Mouse (Mus musculus): ENCODE results near the gene Slc6a12. TPM values are rescaled to one million over a fixed set of nuclear protein-coding genes. Genes with fewer than 3 reads are reported as not detected.

Slc6a12 gene
- polyA plus RNA-seq, 1 experiment from 2014 or later = 1.3 TPM

DNA sequence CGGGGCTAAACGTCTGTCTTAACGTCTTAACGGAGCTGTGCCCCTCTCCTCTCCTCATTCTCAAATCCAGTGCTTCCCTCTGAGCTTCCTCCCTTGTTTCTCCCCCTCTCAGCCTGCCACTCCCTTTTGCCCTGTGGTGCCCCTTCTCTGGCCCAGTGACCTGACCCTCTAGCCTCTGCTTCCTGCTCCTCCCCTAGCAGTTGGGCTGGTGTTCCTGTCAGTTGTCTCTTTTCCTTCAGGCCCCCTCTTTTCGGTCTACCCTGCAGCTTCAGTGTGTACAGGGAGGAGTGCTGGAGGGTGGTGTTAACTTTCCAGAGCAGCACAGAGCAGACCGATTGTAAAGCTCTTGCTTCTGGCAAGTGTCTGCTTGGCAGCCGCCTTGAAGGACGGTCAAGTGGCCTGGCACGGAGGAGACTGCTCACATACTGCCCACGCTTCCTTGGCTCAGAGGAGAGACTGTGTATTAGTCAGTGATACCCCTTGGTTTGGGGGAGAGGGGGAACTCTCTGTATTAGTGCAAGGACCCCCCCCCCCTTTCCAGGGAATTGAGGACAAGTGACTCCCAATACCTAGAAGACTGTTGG lies 16.3 kb upstream of the Slc6a12 start:
- H3K27me3 ChIP-seq = no peaks in the 10 kb centered on the region
- ATAC-seq = no peak
- no peaks in the 10 kb centered on the region for H3K9me3 ChIP-seq
- 73% methylated on average over 10 of the region's 10 CpGs for WGBS
- no peak overlapping the region for H3K4me3 ChIP-seq (replicated peaks)
- H3K9ac ChIP-seq (replicated peaks) = no peak overlapping the region
- no peak overlapping the region for H3K4me2 ChIP-seq (replicated peaks)
- H3K4me1 ChIP-seq (replicated peaks) = peaks cover 11% of the 10 kb centered on the region
- H3K27ac ChIP-seq = no peak overlapping the region
- no peaks in the 10 kb centered on the region for H3K36me3 ChIP-seq

- Histone ChIP-seq H3K36me3 (no peaks in the 10 kb centered on the region), H3K9ac (replicated peaks) (no peak overlapping the region), H3K27me3 (no peaks in the 10 kb centered on the region), H3K4me3 (replicated peaks) (no peak overlapping the region), H3K27ac (no peak overlapping the region), H3K4me1 (replicated peaks) (peaks cover 11% of the 10 kb centered on the region), H3K4me2 (replicated peaks) (no peak overlapping the region), H3K9me3 (no peaks in the 10 kb centered on the region)
- no peak for ATAC-seq
- WGBS = 50% methylated on average over 9 of the region's 9 CpGs
Measured at GRCm38 (mm10) chr6:121328417-121328884, 14.4 kb upstream of the Slc6a12 start.

GRCm38 (mm10) chr6:121329848-121330508 lies 12.9 kb upstream of the Slc6a12 start:
- no peaks in the 10 kb centered on the region for H3K27me3 ChIP-seq
- no peak overlapping the region for H3K27ac ChIP-seq
- H3K9ac ChIP-seq (replicated peaks) = no peak overlapping the region
- H3K36me3 ChIP-seq = no peaks in the 10 kb centered on the region
- H3K4me3 ChIP-seq (replicated peaks) = no peak overlapping the region
- ATAC-seq = peak; percentile 47
- 8% methylated on average over 10 of the region's 10 CpGs for WGBS
- peaks cover 11% of the 10 kb centered on the region for H3K4me1 ChIP-seq (replicated peaks)
- no peak overlapping the region for H3K4me2 ChIP-seq (replicated peaks)
- H3K9me3 ChIP-seq = no peaks in the 10 kb centered on the region

DNA sequence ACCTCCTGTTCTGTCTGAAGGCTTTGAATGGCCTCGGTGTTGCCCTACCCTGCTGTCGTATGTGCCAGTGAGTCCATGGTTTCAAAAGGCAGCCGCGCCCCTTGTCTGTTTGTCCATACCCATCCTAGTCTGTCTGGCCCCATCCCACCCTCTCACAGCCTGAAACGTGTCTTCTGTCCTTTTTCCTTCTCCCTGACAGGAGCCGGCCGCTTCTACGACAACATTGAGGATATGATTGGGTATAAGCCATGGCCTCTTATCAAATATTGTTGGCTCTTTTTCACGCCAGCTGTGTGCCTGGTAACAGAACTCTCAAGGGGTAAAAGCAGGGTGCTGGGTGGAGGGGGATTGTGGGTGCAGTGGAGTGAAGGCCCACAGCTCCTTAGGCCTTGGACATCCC lies 7.0 kb upstream of the Slc6a12 start:
- no peaks in the 10 kb centered on the region for H3K9me3 ChIP-seq
- WGBS = 93% methylated on average over 9 of the region's 9 CpGs
- H3K27ac ChIP-seq = no peak overlapping the region
- no peak overlapping the region for H3K9ac ChIP-seq (replicated peaks)
- no peaks in the 10 kb centered on the region for H3K4me1 ChIP-seq (replicated peaks)
- no peaks in the 10 kb centered on the region for H3K27me3 ChIP-seq
- no peak overlapping the region for H3K4me3 ChIP-seq (replicated peaks)
- no peak overlapping the region for H3K4me2 ChIP-seq (replicated peaks)
- no peaks in the 10 kb centered on the region for H3K36me3 ChIP-seq
- ATAC-seq = no peak

DNA sequence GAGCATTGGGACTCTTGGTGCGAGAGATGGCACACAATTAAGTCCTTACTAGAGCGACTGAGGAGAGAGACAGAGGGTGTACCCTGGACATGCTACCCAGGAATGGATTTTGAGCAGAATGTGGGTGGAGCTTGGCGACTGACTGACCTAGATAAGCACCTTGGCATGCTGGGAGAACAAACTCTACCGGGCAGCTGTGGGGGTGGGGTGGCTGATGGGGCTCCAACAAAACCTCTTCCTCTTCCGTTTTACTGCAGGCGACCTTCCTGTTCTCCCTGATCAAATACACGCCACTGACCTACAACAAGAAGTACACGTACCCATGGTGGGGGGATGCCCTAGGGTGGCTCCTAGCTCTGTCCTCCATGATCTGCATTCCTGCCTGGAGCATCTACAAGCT lies 6.3 kb upstream of the Slc6a12 start:
- no peak overlapping the region for H3K4me3 ChIP-seq (replicated peaks)
- no peaks in the 10 kb centered on the region for H3K27me3 ChIP-seq
- no peaks in the 10 kb centered on the region for H3K36me3 ChIP-seq
- 82% methylated on average over 8 of the region's 8 CpGs for WGBS
- no peaks in the 10 kb centered on the region for H3K9me3 ChIP-seq
- no peak overlapping the region for H3K4me2 ChIP-seq (replicated peaks)
- H3K9ac ChIP-seq (replicated peaks) = no peak overlapping the region
- H3K27ac ChIP-seq = no peak overlapping the region
- ATAC-seq = no peak
- no peaks in the 10 kb centered on the region for H3K4me1 ChIP-seq (replicated peaks)

DNA sequence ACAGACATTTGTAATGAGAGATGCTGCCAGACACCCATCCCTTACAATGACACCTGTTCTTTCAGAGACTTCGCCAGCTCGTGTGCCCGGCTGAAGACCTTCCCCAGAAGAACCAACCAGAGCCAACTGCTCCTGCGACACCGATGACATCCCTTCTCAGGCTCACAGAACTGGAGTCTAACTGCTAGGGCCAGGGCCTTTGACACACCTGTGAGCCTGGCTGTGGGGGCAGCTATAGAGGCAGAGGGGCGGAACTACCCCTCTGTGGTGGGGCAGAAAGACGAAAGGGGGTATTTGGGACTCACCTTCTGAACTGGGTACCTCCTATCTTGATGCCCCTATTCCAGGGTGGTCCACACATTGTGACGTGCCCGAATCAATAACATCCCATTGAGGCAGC lies 5.6 kb upstream of the Slc6a12 start:
- Histone ChIP-seq H3K27ac (no peak overlapping the region), H3K4me3 (replicated peaks) (no peak overlapping the region), H3K4me1 (replicated peaks) (no peaks in the 10 kb centered on the region), H3K4me2 (replicated peaks) (no peak overlapping the region), H3K9me3 (no peaks in the 10 kb centered on the region), H3K36me3 (no peaks in the 10 kb centered on the region), H3K9ac (replicated peaks) (no peak overlapping the region), H3K27me3 (no peaks in the 10 kb centered on the region)
- 93% methylated on average over 9 of the region's 9 CpGs for WGBS
- ATAC-seq = no peak

DNA sequence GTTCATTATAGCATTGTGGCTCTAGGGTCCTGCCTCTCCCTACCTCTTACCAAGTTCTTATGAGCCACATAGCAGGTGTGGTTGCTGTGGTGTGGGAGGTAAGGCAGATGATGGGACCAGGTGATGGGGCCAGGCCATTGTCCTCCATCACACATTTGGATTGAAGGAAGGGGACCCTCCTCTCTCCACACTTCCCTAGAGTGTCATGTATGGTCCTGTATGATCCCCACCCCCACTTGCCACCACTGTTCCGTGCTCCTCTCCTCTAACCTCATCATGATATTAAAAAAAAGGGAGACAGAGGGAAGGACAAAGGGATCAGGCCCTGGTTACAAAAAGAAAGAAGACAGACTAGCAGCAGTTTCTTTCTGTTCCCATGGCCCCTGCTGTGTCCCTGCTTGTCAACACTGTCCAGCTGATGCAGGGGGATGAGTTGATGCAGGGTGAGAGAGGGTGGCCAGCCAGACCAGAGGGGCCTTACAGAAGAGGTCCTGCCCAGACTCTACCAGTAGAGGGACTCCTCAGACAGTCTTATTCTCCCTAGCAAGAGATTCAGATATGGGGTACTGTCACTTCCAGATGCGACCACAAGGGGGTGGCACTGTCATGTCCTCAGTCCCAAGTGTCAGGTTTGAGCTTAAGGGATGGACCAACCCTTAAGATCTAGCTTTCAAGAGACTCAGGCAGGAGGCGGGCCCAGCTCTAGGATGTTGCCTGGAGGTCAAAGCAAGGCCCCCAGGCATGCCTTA lies 4.9 kb upstream of the Slc6a12 start:
- no peaks in the 10 kb centered on the region for H3K27me3 ChIP-seq
- ATAC-seq = peak; percentile 91
- H3K9me3 ChIP-seq = no peaks in the 10 kb centered on the region
- WGBS = 28% methylated on average over 3 of the region's 3 CpGs
- H3K36me3 ChIP-seq = no peaks in the 10 kb centered on the region
- H3K9ac ChIP-seq (replicated peaks) = no peak overlapping the region
- H3K4me3 ChIP-seq (replicated peaks) = no peak overlapping the region
- H3K4me2 ChIP-seq (replicated peaks) = no peak overlapping the region
- no peaks in the 10 kb centered on the region for H3K4me1 ChIP-seq (replicated peaks)
- no peak overlapping the region for H3K27ac ChIP-seq

DNA sequence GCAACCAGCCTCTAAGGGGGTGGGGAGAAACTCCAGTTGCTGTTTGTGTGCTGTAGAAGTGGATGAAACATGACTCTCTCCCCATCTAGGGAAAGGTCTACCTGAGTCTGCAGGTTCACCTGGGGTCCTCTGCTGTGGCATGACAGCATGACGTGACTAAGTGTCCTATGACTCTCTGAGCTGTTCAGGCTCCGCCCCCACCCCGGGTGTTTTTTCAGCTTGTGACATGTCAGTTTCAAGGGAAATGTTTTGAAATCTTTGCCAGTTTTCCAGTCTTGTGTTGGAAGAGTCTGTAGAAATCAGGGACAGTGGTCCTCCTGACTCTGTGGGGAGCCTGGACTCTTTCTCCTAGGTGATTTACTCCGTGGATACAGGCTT lies 4.4 kb upstream of the Slc6a12 start:
- no peak overlapping the region for H3K4me2 ChIP-seq (replicated peaks)
- no peaks in the 10 kb centered on the region for H3K27me3 ChIP-seq
- H3K9me3 ChIP-seq = no peaks in the 10 kb centered on the region
- H3K9ac ChIP-seq (replicated peaks) = no peak overlapping the region
- WGBS = 50% methylated on average over 4 of the region's 4 CpGs
- no peak overlapping the region for H3K4me3 ChIP-seq (replicated peaks)
- no peaks in the 10 kb centered on the region for H3K36me3 ChIP-seq
- no peak; the same call in 1 of the 2 replicates for ATAC-seq
- H3K4me1 ChIP-seq (replicated peaks) = no peaks in the 10 kb centered on the region
- H3K27ac ChIP-seq = no peak overlapping the region

DNA sequence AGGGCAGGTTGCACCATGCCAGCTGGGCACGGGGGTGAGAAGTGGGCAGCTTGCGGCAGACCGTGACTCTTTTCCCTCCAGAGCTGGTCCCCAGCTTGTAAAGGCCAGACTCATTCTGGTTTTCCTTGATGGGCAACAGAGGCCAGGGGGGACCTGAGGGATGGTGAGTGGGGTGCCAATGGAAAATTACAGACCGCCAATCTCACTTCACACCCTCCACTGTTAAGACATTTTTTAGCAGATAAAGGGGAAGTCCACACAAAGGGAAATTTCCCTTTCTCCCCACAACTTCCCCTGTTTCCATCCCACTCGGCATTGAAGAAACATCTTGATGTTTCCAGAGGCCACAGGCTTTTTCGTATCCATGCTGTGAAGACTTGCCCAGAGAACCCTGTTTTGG lies 1.2 kb upstream of the Slc6a12 start:
- Histone ChIP-seq H3K4me3 (replicated peaks) (no peak overlapping the region), H3K9ac (replicated peaks) (no peak overlapping the region), H3K27ac (no peak overlapping the region), H3K4me2 (replicated peaks) (no peak overlapping the region), H3K4me1 (replicated peaks) (no peaks in the 10 kb centered on the region), H3K36me3 (no peaks in the 10 kb centered on the region), H3K9me3 (no peaks in the 10 kb centered on the region), H3K27me3 (no peaks in the 10 kb centered on the region)
- 88% methylated on average over 6 of the region's 6 CpGs for WGBS
- no peak for ATAC-seq

- H3K27ac ChIP-seq = no peak overlapping the region
- ATAC-seq = no peak
- H3K4me3 ChIP-seq (replicated peaks) = no peak overlapping the region
- H3K4me1 ChIP-seq (replicated peaks) = no peaks in the 10 kb centered on the region
- no peak overlapping the region for H3K4me2 ChIP-seq (replicated peaks)
- no peaks in the 10 kb centered on the region for H3K9me3 ChIP-seq
- H3K9ac ChIP-seq (replicated peaks) = no peak overlapping the region
- no peaks in the 10 kb centered on the region for H3K27me3 ChIP-seq
- WGBS = 72% methylated on average over 6 of the region's 6 CpGs
- H3K36me3 ChIP-seq = no peaks in the 10 kb centered on the region
Measured at GRCm38 (mm10) chr6:121343771-121344123, 871 bp downstream of the Slc6a12 start.

GRCm38 (mm10) chr6:121344329-121344728 lies 1.5 kb downstream of the Slc6a12 start:
- H3K4me2 ChIP-seq (replicated peaks) = no peak overlapping the region
- H3K27me3 ChIP-seq = no peaks in the 10 kb centered on the region
- no peak overlapping the region for H3K4me3 ChIP-seq (replicated peaks)
- H3K4me1 ChIP-seq (replicated peaks) = no peaks in the 10 kb centered on the region
- ATAC-seq = no peak
- H3K9me3 ChIP-seq = no peaks in the 10 kb centered on the region
- no peak overlapping the region for H3K27ac ChIP-seq
- 73% methylated on average over 5 of the region's 5 CpGs for WGBS
- H3K36me3 ChIP-seq = no peaks in the 10 kb centered on the region
- H3K9ac ChIP-seq (replicated peaks) = no peak overlapping the region

DNA sequence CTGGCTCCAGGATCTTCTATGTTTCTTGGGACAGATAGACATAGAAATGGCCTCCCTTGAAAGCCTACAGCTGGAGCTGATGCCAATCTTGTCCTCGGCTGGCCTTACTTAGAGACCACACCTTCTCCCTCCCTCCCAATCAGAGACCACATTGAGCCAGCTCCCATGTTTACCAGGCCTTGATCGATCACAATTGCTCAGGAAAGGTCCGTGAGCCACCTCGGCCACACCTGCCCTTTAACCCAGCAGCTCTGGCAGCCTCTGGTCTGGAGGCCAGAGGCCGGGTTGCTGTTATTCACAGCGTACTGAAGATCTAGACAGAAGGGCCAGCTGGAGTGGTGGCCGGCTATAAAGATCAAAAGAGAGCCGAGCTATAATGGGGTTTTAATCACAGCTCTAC lies 3.6 kb downstream of the Slc6a12 start:
- ATAC-seq = no peak

More for the DNA sequence above, 3.6 kb downstream of the Slc6a12 start:
- Histone ChIP-seq H3K9ac (replicated peaks) (no peak overlapping the region), H3K27ac (no peak overlapping the region), H3K4me1 (replicated peaks) (no peaks in the 10 kb centered on the region), H3K36me3 (no peaks in the 10 kb centered on the region), H3K4me3 (replicated peaks) (no peak overlapping the region), H3K4me2 (replicated peaks) (no peak overlapping the region), H3K9me3 (no peaks in the 10 kb centered on the region), H3K27me3 (no peaks in the 10 kb centered on the region)
- WGBS = 44% methylated on average over 8 of the region's 8 CpGs

All from midbrain, embryonic 13.5 days (tissue).